Mouse (Mus musculus): Measurements from ENCODE around the gene Nckap1. TPM values are rescaled to one million over a fixed set of nuclear protein-coding genes. Genes with fewer than 3 reads are reported as not detected.

Nckap1 gene
- polyA plus RNA-seq, 1 experiment, result 15.2 TPM

GRCm38 (mm10) chr2:80603771-80604426, 22.7 kb upstream of the Nckap1 start:
- H3K4me3 ChIP-seq (ENCODE audit: control insufficient read depth, low read depth, low read length), result no peak overlapping the region
- H3K27me3 ChIP-seq (ENCODE audit: control insufficient read depth, insufficient read depth, low read length), result no peaks in the 10 kb centered on the region
- no peak for TF ChIP-seq POLR2A (IDR thresholded peaks at IDR 0.05; ENCODE audit: control insufficient read depth, low read depth, low read length)
- no peak for TF ChIP-seq CTCF (IDR thresholded peaks at IDR 0.05; ENCODE audit: control insufficient read depth, insufficient read depth, insufficient replicate concordance, low read depth, low read length)
- peaks cover 5% of the 10 kb centered on the region for H3K4me1 ChIP-seq (ENCODE audit: control insufficient read depth, insufficient read depth, low read length)
- H3K36me3 ChIP-seq (ENCODE audit: control insufficient read depth, insufficient read depth, low read length), result no peaks in the 10 kb centered on the region
- no peak overlapping the region for H3K27ac ChIP-seq (ENCODE audit: control insufficient read depth, insufficient read depth, low read depth, low read length)

GRCm38 (mm10) chr2:80602756-80603155, 21.6 kb upstream of the Nckap1 start:
- TF ChIP-seq POLR2A (IDR thresholded peaks at IDR 0.05; ENCODE audit: control insufficient read depth, low read depth, low read length) (no peak), CTCF (IDR thresholded peaks at IDR 0.05; ENCODE audit: control insufficient read depth, insufficient read depth, insufficient replicate concordance, low read depth, low read length) (no peak)
- H3K4me3 ChIP-seq (ENCODE audit: control insufficient read depth, low read depth, low read length), result no peak overlapping the region
- no peaks in the 10 kb centered on the region for H3K27me3 ChIP-seq (ENCODE audit: control insufficient read depth, insufficient read depth, low read length)
- no peaks in the 10 kb centered on the region for H3K36me3 ChIP-seq (ENCODE audit: control insufficient read depth, insufficient read depth, low read length)
- H3K4me1 ChIP-seq (ENCODE audit: control insufficient read depth, insufficient read depth, low read length), result peaks cover 5% of the 10 kb centered on the region
- H3K27ac ChIP-seq (ENCODE audit: control insufficient read depth, insufficient read depth, low read depth, low read length), result no peak overlapping the region

DNA sequence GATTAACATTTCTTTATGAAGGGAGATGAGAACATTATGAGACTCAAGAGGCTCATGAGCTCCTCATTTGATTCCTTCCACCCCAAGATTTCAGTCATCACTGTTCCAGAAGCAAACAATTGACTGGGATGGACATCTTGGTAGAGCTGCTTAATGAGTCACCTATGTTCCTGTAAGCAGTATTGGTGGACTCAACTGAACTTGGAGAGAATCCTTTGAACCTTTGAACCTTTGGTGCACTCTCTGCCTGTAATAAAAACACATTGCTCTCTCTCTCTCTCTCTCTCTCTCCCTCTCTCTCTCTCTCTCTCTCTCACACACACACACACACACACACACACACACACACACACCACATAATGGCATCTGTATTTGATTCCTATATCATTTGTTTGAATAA, 19.4 kb upstream of the Nckap1 start:
- H3K27me3 ChIP-seq (ENCODE audit: control insufficient read depth, insufficient read depth, low read length), result no peaks in the 10 kb centered on the region
- peaks cover 5% of the 10 kb centered on the region for H3K4me1 ChIP-seq (ENCODE audit: control insufficient read depth, insufficient read depth, low read length)
- no peak overlapping the region for H3K4me3 ChIP-seq (ENCODE audit: control insufficient read depth, low read depth, low read length)
- TF ChIP-seq CTCF (IDR thresholded peaks at IDR 0.05; ENCODE audit: control insufficient read depth, insufficient read depth, insufficient replicate concordance, low read depth, low read length), result no peak
- no peak for TF ChIP-seq POLR2A (IDR thresholded peaks at IDR 0.05; ENCODE audit: control insufficient read depth, low read depth, low read length)
- H3K27ac ChIP-seq (ENCODE audit: control insufficient read depth, insufficient read depth, low read depth, low read length), result no peak overlapping the region
- H3K36me3 ChIP-seq (ENCODE audit: control insufficient read depth, insufficient read depth, low read length), result no peaks in the 10 kb centered on the region

GRCm38 (mm10) chr2:80599850-80600249, 18.7 kb upstream of the Nckap1 start:
- TF ChIP-seq POLR2A (IDR thresholded peaks at IDR 0.05; ENCODE audit: control insufficient read depth, low read depth, low read length), result no peak
- TF ChIP-seq CTCF (IDR thresholded peaks at IDR 0.05; ENCODE audit: control insufficient read depth, insufficient read depth, insufficient replicate concordance, low read depth, low read length), result no peak
- peaks cover 5% of the 10 kb centered on the region for H3K4me1 ChIP-seq (ENCODE audit: control insufficient read depth, insufficient read depth, low read length)
- H3K27ac ChIP-seq (ENCODE audit: control insufficient read depth, insufficient read depth, low read depth, low read length), result no peak overlapping the region
- H3K36me3 ChIP-seq (ENCODE audit: control insufficient read depth, insufficient read depth, low read length), result no peaks in the 10 kb centered on the region
- H3K4me3 ChIP-seq (ENCODE audit: control insufficient read depth, low read depth, low read length), result no peak overlapping the region
- no peaks in the 10 kb centered on the region for H3K27me3 ChIP-seq (ENCODE audit: control insufficient read depth, insufficient read depth, low read length)

DNA sequence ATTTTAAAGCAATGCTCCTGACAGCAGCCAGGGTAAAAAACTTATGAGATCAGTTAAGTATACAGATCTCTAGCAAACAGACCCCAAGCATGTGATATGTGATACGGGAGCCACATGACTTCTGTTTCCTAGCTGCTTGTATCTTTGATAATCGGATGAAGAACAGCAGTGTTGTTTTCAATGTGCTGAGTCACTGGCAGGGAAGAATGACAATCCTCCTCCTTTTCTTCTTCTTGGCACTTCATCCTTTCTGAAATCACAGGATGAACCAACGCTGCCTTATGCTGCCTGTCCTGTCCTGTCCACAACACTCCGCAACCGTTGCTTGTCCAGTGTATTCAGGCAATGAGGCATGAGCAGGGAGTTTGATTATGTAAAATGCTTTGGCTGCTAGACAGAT, 15.8 kb upstream of the Nckap1 start:
- no peak overlapping the region for H3K27ac ChIP-seq (ENCODE audit: control insufficient read depth, insufficient read depth, low read depth, low read length)
- TF ChIP-seq POLR2A (IDR thresholded peaks at IDR 0.05; ENCODE audit: control insufficient read depth, low read depth, low read length) (no peak), CTCF (IDR thresholded peaks at IDR 0.05; ENCODE audit: control insufficient read depth, insufficient read depth, insufficient replicate concordance, low read depth, low read length) (no peak)
- no peaks in the 10 kb centered on the region for H3K4me1 ChIP-seq (ENCODE audit: control insufficient read depth, insufficient read depth, low read length)
- no peak overlapping the region for H3K4me3 ChIP-seq (ENCODE audit: control insufficient read depth, low read depth, low read length)
- no peaks in the 10 kb centered on the region for H3K27me3 ChIP-seq (ENCODE audit: control insufficient read depth, insufficient read depth, low read length)
- no peaks in the 10 kb centered on the region for H3K36me3 ChIP-seq (ENCODE audit: control insufficient read depth, insufficient read depth, low read length)

DNA sequence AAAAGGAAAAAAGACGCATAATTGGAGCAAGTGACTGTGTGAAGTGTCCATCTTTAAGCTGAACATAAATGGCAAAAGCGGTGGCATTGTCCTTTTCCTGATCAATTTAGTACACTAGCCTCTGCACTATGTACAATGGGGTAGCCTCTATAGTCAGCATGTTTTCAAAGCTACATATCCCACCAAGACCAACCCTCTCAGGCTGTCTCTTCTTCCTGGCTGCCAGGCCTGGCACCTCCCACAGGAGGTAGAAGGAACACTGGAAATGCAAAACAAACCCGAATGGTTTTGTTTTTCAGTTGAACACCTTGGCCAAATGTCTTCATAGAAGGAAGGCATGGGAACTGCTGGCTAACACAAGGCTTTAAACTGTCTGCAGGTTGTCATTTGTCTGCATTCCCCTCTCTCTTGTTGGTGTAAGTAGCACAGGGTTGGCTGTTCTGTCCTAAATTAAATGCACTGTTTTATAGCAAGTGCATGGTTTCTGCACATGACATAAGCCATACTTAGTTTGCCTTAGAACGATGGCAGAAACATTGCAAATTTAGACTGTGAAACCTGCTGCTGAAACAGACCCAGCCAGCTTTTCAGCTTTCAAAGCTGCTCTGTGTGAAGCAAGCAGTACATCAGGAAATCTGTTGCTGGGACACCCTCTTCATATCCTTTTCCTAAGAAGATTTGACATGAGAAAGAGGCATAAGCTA, 13.2 kb upstream of the Nckap1 start:
- H3K4me3 ChIP-seq (ENCODE audit: control insufficient read depth, low read depth, low read length), result no peak overlapping the region
- no peak for TF ChIP-seq POLR2A (IDR thresholded peaks at IDR 0.05; ENCODE audit: control insufficient read depth, low read depth, low read length)
- TF ChIP-seq CTCF (IDR thresholded peaks at IDR 0.05; ENCODE audit: control insufficient read depth, insufficient read depth, insufficient replicate concordance, low read depth, low read length), result no peak
- no peak overlapping the region for H3K27ac ChIP-seq (ENCODE audit: control insufficient read depth, insufficient read depth, low read depth, low read length)
- no peaks in the 10 kb centered on the region for H3K36me3 ChIP-seq (ENCODE audit: control insufficient read depth, insufficient read depth, low read length)
- H3K27me3 ChIP-seq (ENCODE audit: control insufficient read depth, insufficient read depth, low read length), result no peaks in the 10 kb centered on the region
- H3K4me1 ChIP-seq (ENCODE audit: control insufficient read depth, insufficient read depth, low read length), result no peaks in the 10 kb centered on the region

DNA sequence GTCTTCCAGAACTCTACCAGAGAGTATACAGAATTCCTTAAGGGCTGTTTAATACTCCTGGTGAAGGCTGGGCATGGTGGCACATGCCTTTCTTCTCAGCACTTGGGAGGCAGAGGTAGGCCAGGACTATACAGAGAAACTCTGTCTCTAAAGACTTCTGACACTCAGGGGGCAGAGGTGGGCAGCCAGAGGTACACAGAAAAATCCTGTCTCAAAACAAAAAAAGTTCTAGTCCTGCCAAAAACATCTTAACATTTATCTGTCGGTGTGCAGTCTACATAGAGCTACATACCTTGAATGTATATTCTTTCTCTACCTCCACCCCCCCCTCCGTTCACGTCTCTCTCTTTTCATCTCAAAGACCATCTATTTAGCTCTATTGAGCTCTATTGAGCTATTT, 1.2 kb upstream of the Nckap1 start:
- H3K4me3 ChIP-seq (ENCODE audit: control insufficient read depth, low read depth, low read length), result no peak overlapping the region
- H3K36me3 ChIP-seq (ENCODE audit: control insufficient read depth, insufficient read depth, low read length), result no peaks in the 10 kb centered on the region
- H3K27ac ChIP-seq (ENCODE audit: control insufficient read depth, insufficient read depth, low read depth, low read length), result no peak overlapping the region
- H3K4me1 ChIP-seq (ENCODE audit: control insufficient read depth, insufficient read depth, low read length), result no peaks in the 10 kb centered on the region
- H3K27me3 ChIP-seq (ENCODE audit: control insufficient read depth, insufficient read depth, low read length), result no peaks in the 10 kb centered on the region
- TF ChIP-seq CTCF (IDR thresholded peaks at IDR 0.05; ENCODE audit: control insufficient read depth, insufficient read depth, insufficient replicate concordance, low read depth, low read length), result no peak
- no peak for TF ChIP-seq POLR2A (IDR thresholded peaks at IDR 0.05; ENCODE audit: control insufficient read depth, low read depth, low read length)
